Mouse (Mus musculus) testis, adult 2 months (tissue): ENCODE measurements around the gene Anapc10.

Experiments used
- CTCF ChIP-seq: fragments of 200-500 bp; IDR thresholded peaks from 2 replicates; pipeline ENCODE4 v1.5.1; 2012; ENCODE audit warnings: low read depth, mild to moderate bottlenecking, inconsistent platforms, low read length, moderate library complexity; ENCODE audit not compliant: control insufficient read depth, insufficient read depth, insufficient replicate concordance
- POLR2A ChIP-seq: fragments of 200-500 bp; IDR thresholded peaks from 2 replicates; pipeline ENCODE4 v1.6.1; 2012; ENCODE audit warnings: low read depth, mild to moderate bottlenecking, inconsistent platforms, low read length, moderate library complexity; ENCODE audit not compliant: control insufficient read depth

DNA sequence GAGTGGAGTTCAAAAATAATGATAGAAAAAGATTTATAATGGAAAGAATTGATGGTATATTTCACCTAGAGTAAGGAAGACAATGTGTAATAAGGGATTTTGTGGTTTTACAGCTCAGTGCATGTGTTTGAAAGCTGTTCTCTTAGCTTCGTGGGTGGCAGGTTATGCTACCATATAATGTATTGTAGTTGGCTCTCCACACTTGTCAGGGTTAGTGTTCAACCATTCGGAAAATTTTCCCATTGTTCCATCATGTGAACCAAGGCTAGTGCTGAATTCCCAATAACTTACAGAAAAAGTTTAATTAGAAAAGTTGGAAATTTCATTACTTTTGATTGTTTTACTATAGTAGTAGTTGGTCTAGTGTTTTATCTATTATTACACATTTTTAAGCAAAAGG, 36.6 kb downstream of the Anapc10 start:
- TF ChIP-seq CTCF (no peak), POLR2A (no peak)
